In the genomic region with DNA sequence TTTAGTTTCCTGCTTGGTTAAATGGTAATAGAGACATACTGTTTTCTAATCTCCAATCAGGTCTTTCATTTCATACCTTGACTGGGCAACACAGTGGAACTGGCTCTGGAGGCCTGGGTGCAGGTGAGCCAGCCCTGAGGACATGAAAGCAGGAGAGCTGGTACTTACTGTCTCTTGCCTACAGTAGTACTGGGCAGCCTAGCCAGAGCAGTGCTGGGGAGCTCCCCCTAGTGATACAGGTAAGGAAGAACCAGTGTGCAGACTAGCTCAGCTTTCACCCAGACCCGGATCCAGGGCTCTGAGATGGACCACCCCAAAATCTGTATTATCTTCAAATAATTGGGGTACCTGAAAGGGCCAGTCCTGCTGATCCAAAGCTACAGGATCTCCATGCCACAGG, we compare ENCODE assay signal across 10 mouse cellular contexts.
DNase-seq lines count a peak whose midpoint lies in the region; ATAC-seq lines count a peak whose summit lies in the region.
"Had no signal": no experiment of that assay in that cellular context is flagged by ENCODE, and none has a peak within 500 bp of the region (broad histone marks: within the 10 kb centered on the region; RNA-seq: fewer than 3 reads in every experiment).

No protein-coding gene starts in this region.

- intact Hi-C loops in heart, postnatal 14 days (cut with DNase I) = no loop called here

- no peak overlapping the region for H3K4me2 ChIP-seq in neural tube, embryonic 14.5 days (ENCODE audit: low read depth, low read length)
- H3K4me2 ChIP-seq: embryonic facial prominence, embryonic 15.5 days; lung, embryonic 15.5 days had no signal

- no peak overlapping the region for H3K9ac ChIP-seq in neural tube, embryonic 14.5 days (replicated peaks; ENCODE audit: low read depth, low read length)
- H3K9ac ChIP-seq: embryonic facial prominence, embryonic 15.5 days; lung, embryonic 15.5 days had no signal

- no peaks in the 10 kb centered on the region for H3K9me3 ChIP-seq in neural tube, embryonic 14.5 days (ENCODE audit: control insufficient read depth, low read length)
- H3K9me3 ChIP-seq: embryonic facial prominence, embryonic 15.5 days; lung, embryonic 15.5 days had no signal

- no peak for ATAC-seq in CD4-positive, CD25-positive, alpha-beta regulatory T cell, adult 4 months
- ATAC-seq in neural tube, embryonic 14.5 days (ENCODE audit: low read depth) = peak; percentile 67

- H3K4me3 ChIP-seq in neural tube, embryonic 14.5 days (ENCODE audit: low read depth, low read length) = no peak overlapping the region
- H3K4me3 ChIP-seq: embryonic facial prominence, embryonic 15.5 days; lung, embryonic 15.5 days had no signal

- H3K27ac ChIP-seq in neural tube, embryonic 14.5 days (ENCODE audit: low read depth, low read length) = no peak overlapping the region
- H3K27ac ChIP-seq: embryonic facial prominence, embryonic 15.5 days; lung, embryonic 15.5 days had no signal

- H3K36me3 ChIP-seq in neural tube, embryonic 14.5 days (ENCODE audit: control insufficient read depth, insufficient read depth, low read length) = no peaks in the 10 kb centered on the region
- H3K36me3 ChIP-seq: embryonic facial prominence, embryonic 15.5 days; lung, embryonic 15.5 days had no signal

- no peaks in the 10 kb centered on the region; the same call in 1 of the 2 replicates for H3K4me1 ChIP-seq in neural tube, embryonic 14.5 days (ENCODE audit: control insufficient read depth, insufficient read depth, low read length)

- no peaks in the 10 kb centered on the region for H3K27me3 ChIP-seq in neural tube, embryonic 14.5 days (ENCODE audit: control insufficient read depth, insufficient read depth, low read length)
- H3K27me3 ChIP-seq: embryonic facial prominence, embryonic 15.5 days; lung, embryonic 15.5 days had no signal

- WGBS in neural tube, embryonic 14.5 days = 70% methylated on average over 1 of the region's 1 CpGs

- DNase-seq in CD4-positive, CD25-positive, alpha-beta regulatory T cell, adult 2 months (ENCODE audit: low read depth, low spot score) = peak; percentile 41
- DNase-seq in neural tube, embryonic 10.5 days (ENCODE audit: extremely low spot score, low spot score) = no peak
- DNase-seq in kidney, postnatal 4 days = peak; percentile 12 to 26
- peak; percentile 23 for DNase-seq in thymus, postnatal 25 days
- no peak for DNase-seq in heart, postnatal 14 days
- DNase-seq in adrenal gland, adult 2 months = no peak

Comparison
In these comparisons a context has a peak if more than half of its experiments do, and no peak if none do; other contexts are left out.
1. DNase-seq: peak in CD4-positive, CD25-positive, alpha-beta regulatory T cell, adult 2 months (single experiment), kidney, postnatal 4 days (2 of 2) and thymus, postnatal 25 days (single experiment); none in neural tube, embryonic 10.5 days (single experiment), heart, postnatal 14 days (0 of 2) and adrenal gland, adult 2 months (single experiment).